Mouse (Mus musculus): Measurements from ENCODE around the gene Cox20.

DNA sequence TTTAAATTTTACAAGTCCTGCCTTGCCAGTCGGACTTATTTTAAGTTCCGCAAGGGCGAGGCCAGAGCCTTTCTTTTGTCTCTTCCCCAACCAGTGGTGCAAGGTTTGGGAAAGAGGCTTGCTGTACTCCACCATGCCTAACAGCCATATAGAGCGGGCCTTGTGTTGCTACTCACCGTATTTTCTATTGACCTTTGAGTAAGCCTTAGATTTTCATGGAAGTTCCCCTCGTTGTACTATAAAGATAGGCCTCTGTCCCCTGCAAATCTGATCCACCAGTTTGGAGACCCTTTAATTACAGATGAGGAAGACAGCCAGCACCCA is 19.4 kb downstream of the Cox20 start:
- TF ChIP-seq POLR2A (IDR thresholded peaks at IDR 0.05; ENCODE audit: insufficient read depth, low read depth, low read length) = no peak
- TF ChIP-seq CTCF (IDR thresholded peaks at IDR 0.05; ENCODE audit: insufficient read depth, low read depth, low read length) = no peak

Measured in olfactory bulb, adult 2 months (tissue).